Mouse (Mus musculus) heart, embryonic 10.5 days (tissue): Measurements from ENCODE around the gene Ttc28. TPM values are rescaled to one million over a fixed set of nuclear protein-coding genes. Genes with fewer than 3 reads are reported as not detected.
A peak's percentile ranks its signal among the peaks of the same experiment; 100 is the strongest.

Experiments
- DNase-seq: peaks from one replicate; pipeline ENCODE4 v3.0.0-alpha.2; 2017; ENCODE audit warnings: low spot score
- H3K27ac ChIP-seq: fragments of 300-500 bp; sonication (generic); 2 replicates; pipeline ENCODE4 v1.5.1; 2016; ENCODE audit warnings: mild to moderate bottlenecking
- H3K27me3 ChIP-seq: fragments of 300-500 bp; sonication (generic); 2 replicates; pipeline ENCODE4 v1.6.1; 2016; ENCODE audit warnings: mild to moderate bottlenecking; ENCODE audit not compliant: poor library complexity, insufficient read depth, severe bottlenecking
- H3K36me3 ChIP-seq: fragments of 300-500 bp; sonication (generic); 2 replicates; pipeline ENCODE4 v1.6.1; 2016; ENCODE audit warnings: mild to moderate bottlenecking, moderate library complexity
- H3K4me1 ChIP-seq: fragments of 300-500 bp; sonication (generic); 2 replicates; pipeline ENCODE4 v1.6.1; 2016; ENCODE audit warnings: mild to moderate bottlenecking
- H3K4me3 ChIP-seq: fragments of 300-500 bp; sonication (generic); 2 replicates; pipeline ENCODE4 v1.5.1; 2016; ENCODE audit warnings: mild to moderate bottlenecking, moderate library complexity
- H3K9me3 ChIP-seq: fragments of 300-500 bp; sonication (generic); 2 replicates; pipeline ENCODE4 v1.6.1; 2016; ENCODE audit warnings: mild to moderate bottlenecking, moderate library complexity
- WGBS: fragments of 180-500 bp; shearing (Covaris S2); methylation state at CpG from one replicate; pipeline ENCODE4 v1.1.7; 2016; 5-methylcytosine and 5-hydroxymethylcytosine counted together
- polyA plus RNA-seq: library from polyadenylated mRNA; unstranded; fragments of >200 nt; fragmentation: Nextera tagmentation; extraction: Ambion mirVana; gene quantifications from 2 replicates; pipeline ENCODE4 v1.2.1, GENCODE M21; 2016

The Ttc28 gene
- polyA plus RNA-seq, 1 experiment from 2014 or later = 10.9 TPM

DNA sequence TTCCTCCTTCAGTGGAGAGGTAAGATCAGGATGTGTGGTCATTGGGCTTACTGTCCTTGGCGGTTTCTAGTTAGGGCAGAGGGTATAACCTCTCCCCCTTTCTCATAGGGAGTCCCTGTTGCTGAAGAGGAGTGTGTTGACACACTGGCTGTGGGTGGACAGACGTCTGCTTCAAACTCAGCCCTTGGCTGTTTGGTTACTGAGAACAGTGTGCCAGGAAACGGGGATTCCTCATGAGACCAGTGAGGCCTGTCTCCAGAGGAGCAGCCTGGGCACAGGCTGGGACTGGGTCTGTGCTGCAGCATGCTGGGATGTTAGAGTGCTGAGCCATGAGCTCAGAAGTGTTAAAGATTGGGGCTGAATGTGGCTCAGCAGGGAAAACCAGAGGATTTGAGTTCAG lies 350.1 kb downstream of the Ttc28 start:
- H3K27me3 ChIP-seq = peaks cover 26% of the 10 kb centered on the region; the same call in 1 of the 2 replicates
- WGBS = 51% methylated on average over 3 of the region's 3 CpGs
- peaks cover 23% of the 10 kb centered on the region; the same call in 1 of the 2 replicates for H3K36me3 ChIP-seq
- peak overlapping the region; percentile 80; the same call in 1 of the 2 replicates for H3K27ac ChIP-seq
- no peaks in the 10 kb centered on the region for H3K9me3 ChIP-seq
- DNase-seq = no peak
- H3K4me1 ChIP-seq = peaks cover 69% of the 10 kb centered on the region
- H3K4me3 ChIP-seq = no peak overlapping the region

DNA sequence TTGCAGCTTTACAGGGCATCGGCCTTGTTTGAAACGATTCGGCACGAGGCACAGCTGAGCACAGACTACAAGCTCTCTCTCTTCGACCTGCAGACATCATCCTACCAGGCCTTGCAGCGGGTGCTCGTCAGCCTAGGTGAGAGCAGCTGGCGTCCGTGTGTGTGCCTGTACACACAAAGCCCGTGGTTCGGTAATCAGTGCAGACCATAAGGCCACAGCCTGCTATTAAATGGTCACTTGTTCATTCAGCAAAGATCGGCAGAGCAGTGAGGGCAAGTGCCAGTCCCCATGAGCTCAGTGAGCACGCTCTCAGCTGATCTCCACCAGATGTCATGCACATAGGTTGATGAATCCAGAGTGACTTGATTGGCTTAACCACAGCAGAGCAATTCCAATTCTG lies 351.4 kb downstream of the Ttc28 start:
- Histone ChIP-seq H3K4me1 (peaks cover 76% of the 10 kb centered on the region), H3K27me3 (peaks cover 31% of the 10 kb centered on the region; the same call in 1 of the 2 replicates), H3K4me3 (no peak overlapping the region), H3K9me3 (no peaks in the 10 kb centered on the region), H3K36me3 (peaks cover 20% of the 10 kb centered on the region; the same call in 1 of the 2 replicates), H3K27ac (no peak overlapping the region)
- 79% methylated on average over 13 of the region's 13 CpGs for WGBS
- no peak for DNase-seq

DNA sequence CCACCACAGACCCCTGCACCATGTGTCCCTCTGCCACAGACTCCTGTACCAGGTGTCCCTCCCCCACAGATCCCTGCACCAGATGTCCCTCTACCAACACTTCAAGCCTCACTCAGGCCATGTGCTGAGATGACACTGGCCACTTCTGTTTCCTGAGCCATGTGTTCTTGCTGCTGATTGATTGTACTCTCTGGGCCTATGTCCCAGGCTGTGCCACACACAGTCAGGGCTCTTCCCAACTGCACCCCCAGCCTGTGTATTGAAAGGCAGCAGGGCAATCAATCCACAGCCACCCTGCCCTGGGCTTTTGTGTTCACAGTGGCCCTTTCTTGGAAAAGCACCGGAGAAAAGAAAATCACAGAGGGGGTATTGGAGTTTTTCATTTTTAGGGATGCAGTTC lies 352.2 kb downstream of the Ttc28 start:
- Histone ChIP-seq H3K4me3 (no peak overlapping the region), H3K27me3 (peaks cover 37% of the 10 kb centered on the region; the same call in 1 of the 2 replicates), H3K4me1 (peaks cover 70% of the 10 kb centered on the region), H3K36me3 (peaks cover 17% of the 10 kb centered on the region; the same call in 1 of the 2 replicates), H3K9me3 (no peaks in the 10 kb centered on the region), H3K27ac (no peak overlapping the region)
- DNase-seq = no peak
- 79% methylated on average over 1 of the region's 1 CpGs for WGBS

DNA sequence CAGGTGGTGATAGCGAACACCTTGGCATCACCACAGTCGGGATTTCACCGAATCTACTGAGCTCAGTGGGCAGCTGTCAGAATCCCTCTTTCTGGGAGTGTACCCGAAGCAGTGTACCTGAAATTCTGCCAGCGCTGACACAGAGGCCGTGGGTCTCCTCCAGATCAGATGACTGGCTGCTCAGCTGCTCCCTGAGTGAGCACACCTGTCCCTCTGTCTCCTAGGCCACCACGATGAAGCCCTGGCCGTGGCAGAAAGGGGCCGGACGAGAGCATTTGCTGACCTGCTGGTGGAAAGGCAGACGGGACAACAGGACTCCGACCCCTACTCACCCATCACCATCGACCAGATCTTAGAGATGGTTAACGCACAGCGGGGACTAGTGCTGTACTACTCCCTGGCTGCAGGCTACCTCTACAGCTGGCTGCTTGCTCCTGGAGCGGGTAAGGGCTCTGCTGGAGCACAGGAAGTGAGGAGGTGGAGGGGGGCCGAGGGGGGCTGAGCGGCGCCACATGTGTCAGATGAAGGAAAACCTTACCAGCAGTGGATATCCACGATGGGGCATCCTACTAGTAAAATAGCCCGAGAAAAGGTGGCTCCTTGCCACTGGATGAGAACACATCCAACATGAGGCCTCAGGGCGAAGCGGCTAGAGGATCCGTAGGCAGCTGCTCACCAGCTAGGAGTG lies 353.6 kb downstream of the Ttc28 start:
- H3K4me1 ChIP-seq = peaks cover 56% of the 10 kb centered on the region
- H3K4me3 ChIP-seq = no peak overlapping the region
- no peak for DNase-seq
- peaks cover 17% of the 10 kb centered on the region; the same call in 1 of the 2 replicates for H3K36me3 ChIP-seq
- H3K9me3 ChIP-seq = no peaks in the 10 kb centered on the region
- H3K27me3 ChIP-seq = peaks cover 37% of the 10 kb centered on the region
- H3K27ac ChIP-seq = peak overlapping the region; percentile 33
- WGBS = 67% methylated on average over 24 of the region's 24 CpGs

DNA sequence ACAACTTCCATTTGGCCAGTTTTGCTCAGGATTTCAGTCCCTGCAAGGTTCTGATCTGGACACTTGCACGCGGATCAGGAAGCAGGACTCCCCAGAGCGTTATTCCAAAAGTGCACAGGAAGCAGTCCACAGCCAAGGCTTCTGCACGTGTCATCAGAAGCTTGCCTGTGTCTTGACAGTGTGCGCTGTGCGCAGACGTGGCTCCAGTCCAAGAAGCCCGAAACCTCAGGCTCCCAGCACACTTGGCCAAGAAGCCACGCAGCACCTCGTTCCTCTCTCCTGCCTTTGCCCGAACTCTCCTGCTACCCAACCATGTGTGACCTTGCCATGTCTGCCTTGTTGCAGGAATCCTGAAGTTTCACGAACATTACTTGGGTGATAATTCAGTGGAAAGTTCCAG lies 355.5 kb downstream of the Ttc28 start:
- Histone ChIP-seq H3K4me1 (peaks cover 44% of the 10 kb centered on the region), H3K27me3 (peaks cover 48% of the 10 kb centered on the region), H3K9me3 (no peaks in the 10 kb centered on the region), H3K36me3 (peaks cover 30% of the 10 kb centered on the region; the same call in 1 of the 2 replicates), H3K27ac (no peak overlapping the region), H3K4me3 (no peak overlapping the region)
- 80% methylated on average over 12 of the region's 12 CpGs for WGBS
- DNase-seq = no peak

DNA sequence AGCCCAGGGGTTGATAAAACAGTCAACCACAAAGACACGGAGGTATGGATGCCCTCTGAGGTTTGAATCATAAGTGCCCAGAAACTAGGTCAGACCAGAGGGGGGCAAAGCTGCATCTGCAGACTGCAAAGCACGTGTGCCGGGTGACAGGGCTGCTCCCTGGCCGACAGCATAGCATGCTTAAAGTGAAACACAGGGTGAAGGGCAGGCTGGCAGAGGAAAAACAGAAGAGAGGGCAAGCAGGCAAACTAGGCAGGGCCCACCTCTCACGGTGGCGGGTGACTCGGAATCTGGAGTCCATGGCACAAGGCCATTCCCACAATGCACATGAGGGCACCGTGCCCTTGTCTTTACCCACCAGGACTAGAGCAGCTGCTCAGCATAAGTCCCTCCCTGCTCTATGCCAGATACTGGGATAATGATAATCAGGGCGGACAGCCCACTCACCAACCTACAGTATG lies 357.6 kb downstream of the Ttc28 start:
- 88% methylated on average over 9 of the region's 9 CpGs for whole genome bisulfite sequencing
- Histone ChIP-seq H3K4me1 (peaks cover 39% of the 10 kb centered on the region), H3K27me3 (peaks cover 54% of the 10 kb centered on the region), H3K9me3 (no peaks in the 10 kb centered on the region), H3K4me3 (no peak overlapping the region), H3K36me3 (peaks cover 22% of the 10 kb centered on the region; the same call in 1 of the 2 replicates), H3K27ac (no peak overlapping the region)
- DNase-seq = no peak

DNA sequence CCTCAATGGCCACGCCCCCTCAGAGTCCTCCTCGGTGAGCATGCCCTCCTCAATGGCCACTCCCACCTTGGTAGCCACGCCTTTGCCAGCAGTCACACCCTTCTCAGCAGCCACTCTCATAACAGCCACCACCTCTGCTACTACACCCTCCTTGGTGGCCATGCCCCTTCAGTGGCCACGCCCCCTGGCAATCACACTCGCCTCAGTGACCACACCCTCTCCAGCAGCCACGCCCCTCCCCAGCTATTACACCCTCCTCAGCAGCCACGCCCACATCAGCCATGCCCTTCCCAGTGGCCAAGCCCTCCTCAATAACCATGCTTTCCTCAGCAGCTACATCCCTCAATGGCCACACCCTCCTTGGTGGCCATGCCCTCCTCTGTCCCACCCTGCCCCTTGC lies 359.6 kb downstream of the Ttc28 start:
- Histone ChIP-seq H3K36me3 (peaks cover 19% of the 10 kb centered on the region; the same call in 1 of the 2 replicates), H3K27me3 (peaks cover 44% of the 10 kb centered on the region), H3K9me3 (no peaks in the 10 kb centered on the region), H3K27ac (no peak overlapping the region), H3K4me3 (no peak overlapping the region), H3K4me1 (peaks cover 50% of the 10 kb centered on the region)
- 26% methylated on average over 7 of the region's 7 CpGs for WGBS
- DNase-seq = no peak

DNA sequence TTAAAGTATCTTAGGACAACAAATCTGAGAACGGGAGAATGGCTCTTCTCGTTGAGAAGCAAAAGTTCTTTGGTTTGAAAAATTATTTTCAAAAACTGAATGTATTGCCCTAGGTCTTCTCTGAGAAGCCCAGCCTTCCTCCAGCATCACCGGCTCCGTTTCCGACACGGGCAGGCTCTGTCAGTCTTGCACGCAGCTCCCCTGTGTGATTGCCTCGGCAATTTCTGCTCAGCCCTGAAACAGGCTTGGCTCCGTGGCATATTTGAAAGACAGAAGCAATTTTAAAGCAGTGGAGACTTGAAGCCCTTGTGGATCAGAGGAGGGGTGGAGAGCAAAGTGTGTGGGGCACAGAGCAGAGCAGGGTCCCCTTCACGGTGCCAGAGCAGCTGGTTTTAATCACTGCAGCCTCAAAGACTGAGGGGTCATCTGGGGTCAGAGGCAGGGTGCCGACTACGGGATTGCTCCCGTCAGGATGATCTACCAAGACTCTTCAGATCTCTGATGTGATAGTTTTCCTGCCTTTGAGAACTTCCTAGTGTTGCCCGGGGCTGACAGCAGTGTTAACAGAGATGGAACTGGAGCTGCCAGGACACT lies 363.9 kb downstream of the Ttc28 start:
- 24% methylated on average over 14 of the region's 14 CpGs for WGBS
- H3K36me3 ChIP-seq = peaks cover 9% of the 10 kb centered on the region; the same call in 1 of the 2 replicates
- H3K4me1 ChIP-seq = peaks cover 60% of the 10 kb centered on the region
- peak overlapping the region; percentile 45; the same call in 1 of the 2 replicates for H3K27ac ChIP-seq
- peaks cover 35% of the 10 kb centered on the region for H3K27me3 ChIP-seq
- DNase-seq = no peak
- H3K9me3 ChIP-seq = no peaks in the 10 kb centered on the region
- no peak overlapping the region for H3K4me3 ChIP-seq

DNA sequence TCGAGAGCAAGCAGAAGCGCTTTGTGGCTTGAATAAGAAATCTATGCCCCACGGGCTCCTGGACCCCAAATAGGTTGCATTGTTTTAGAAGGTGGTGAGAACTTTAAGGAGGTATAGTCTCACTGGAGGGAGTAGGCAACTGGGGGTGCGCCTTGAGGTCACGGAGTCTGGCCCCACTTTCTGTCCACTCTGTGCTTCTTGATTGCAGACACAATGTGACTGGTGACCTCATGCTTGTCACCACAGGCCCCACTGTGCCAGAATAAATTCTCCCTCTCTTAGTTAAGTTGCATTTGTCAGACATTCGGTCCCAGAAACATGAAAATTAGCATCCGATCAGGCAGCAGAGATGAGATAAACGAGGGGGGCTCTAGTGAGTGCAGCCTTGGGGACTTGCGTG lies 364.5 kb downstream of the Ttc28 start:
- DNase-seq = no peak
- H3K4me3 ChIP-seq = no peak overlapping the region
- H3K27me3 ChIP-seq = peaks cover 35% of the 10 kb centered on the region
- peaks cover 59% of the 10 kb centered on the region for H3K4me1 ChIP-seq
- WGBS = 43% methylated on average over 9 of the region's 9 CpGs
- peaks cover 8% of the 10 kb centered on the region; the same call in 1 of the 2 replicates for H3K36me3 ChIP-seq
- H3K9me3 ChIP-seq = no peaks in the 10 kb centered on the region
- peak overlapping the region; percentile 45; the same call in 1 of the 2 replicates for H3K27ac ChIP-seq

DNA sequence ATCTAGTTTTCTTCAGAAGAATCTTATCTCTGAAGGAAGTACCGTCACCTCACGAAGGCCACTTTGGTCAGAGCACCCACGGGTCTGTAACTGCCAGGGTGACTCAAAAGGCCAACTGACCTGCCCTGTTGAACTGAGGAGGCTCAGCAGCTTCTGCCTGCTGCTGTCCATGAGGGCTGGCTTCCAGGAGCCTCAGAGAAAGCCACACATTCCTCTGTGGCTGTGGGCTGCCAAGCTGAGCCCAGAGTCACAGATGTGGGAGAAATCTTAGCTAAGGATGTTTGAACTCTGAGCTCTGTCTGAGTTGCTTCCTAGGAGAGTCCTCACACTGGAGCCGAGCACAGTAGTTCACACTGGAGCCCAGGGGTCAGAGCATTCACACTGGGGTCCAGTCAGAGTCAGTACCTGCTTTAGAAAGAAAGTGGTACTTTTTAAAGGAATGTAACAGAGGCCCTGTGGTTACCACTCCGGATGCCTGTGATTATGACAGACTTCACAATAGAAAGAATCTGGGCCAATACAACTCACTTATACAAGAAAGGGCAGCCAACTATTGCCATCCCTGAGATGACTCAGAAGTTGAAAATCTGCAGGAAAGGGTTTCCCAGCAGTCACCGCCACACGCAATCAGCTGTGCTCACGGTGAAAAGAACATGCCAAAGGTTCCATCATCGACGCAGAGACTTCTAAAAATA lies 368.1 kb downstream of the Ttc28 start:
- Histone ChIP-seq H3K4me3 (no peak overlapping the region), H3K27me3 (peaks cover 9% of the 10 kb centered on the region; the same call in 1 of the 2 replicates), H3K36me3 (no peaks in the 10 kb centered on the region), H3K27ac (peak overlapping the region; percentile 3), H3K4me1 (peaks cover 48% of the 10 kb centered on the region), H3K9me3 (no peaks in the 10 kb centered on the region)
- WGBS = 54% methylated on average over 10 of the region's 10 CpGs
- DNase-seq = no peak

DNA sequence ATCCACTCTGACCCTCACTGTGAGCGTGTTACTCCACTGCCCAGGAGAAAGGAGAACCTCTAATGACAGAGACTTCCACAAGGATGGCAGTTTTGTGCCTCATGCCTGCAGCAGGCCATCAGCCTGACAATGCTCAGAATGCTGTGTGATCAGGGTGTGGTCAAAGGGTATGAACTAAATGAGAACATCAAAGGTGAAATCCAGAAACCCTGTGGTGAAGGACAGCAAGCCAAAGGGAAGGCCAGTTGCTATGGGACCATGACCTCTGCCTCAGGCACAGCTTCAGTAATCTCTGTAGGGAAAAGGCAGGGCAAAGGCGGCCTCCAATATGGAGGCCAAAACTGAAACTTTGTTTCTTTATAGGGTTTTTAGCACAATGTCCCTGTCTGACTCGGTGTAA lies 372.5 kb downstream of the Ttc28 start:
- Histone ChIP-seq H3K27me3 (peaks cover 29% of the 10 kb centered on the region), H3K4me3 (no peak overlapping the region), H3K36me3 (0 out of 2 replicates have a peak, but pooled peaks cover 5% of the 10 kb centered on the region), H3K9me3 (no peaks in the 10 kb centered on the region), H3K27ac (no peak overlapping the region), H3K4me1 (peaks cover 32% of the 10 kb centered on the region)
- 86% methylated on average over 3 of the region's 3 CpGs for WGBS
- DNase-seq = no peak

DNA sequence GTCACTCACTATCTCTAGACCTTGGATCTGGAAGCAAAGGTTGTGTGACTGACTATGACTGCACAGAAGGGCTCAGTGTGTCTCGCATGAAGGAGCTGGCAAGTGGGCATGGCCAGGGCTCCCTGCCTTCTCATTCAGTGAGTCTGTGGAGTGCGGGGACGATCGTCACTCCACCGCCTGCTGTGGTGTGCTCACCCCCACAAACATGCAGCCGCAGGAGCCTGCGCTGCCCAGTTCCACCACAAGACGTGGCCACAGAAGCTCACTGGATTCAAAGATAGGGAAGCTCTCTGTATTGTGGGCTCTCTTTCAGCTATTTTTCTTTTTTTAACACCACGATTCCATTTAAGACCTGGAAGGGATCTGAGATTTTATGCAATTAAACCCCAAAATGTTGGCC lies 374.8 kb downstream of the Ttc28 start:
- Histone ChIP-seq H3K36me3 (0 out of 2 replicates have a peak, but pooled peaks cover 5% of the 10 kb centered on the region), H3K9me3 (no peaks in the 10 kb centered on the region), H3K4me3 (no peak overlapping the region), H3K27me3 (peaks cover 49% of the 10 kb centered on the region), H3K4me1 (peaks cover 20% of the 10 kb centered on the region), H3K27ac (no peak overlapping the region)
- 79% methylated on average over 9 of the region's 9 CpGs for WGBS
- no peak for DNase-seq

DNA sequence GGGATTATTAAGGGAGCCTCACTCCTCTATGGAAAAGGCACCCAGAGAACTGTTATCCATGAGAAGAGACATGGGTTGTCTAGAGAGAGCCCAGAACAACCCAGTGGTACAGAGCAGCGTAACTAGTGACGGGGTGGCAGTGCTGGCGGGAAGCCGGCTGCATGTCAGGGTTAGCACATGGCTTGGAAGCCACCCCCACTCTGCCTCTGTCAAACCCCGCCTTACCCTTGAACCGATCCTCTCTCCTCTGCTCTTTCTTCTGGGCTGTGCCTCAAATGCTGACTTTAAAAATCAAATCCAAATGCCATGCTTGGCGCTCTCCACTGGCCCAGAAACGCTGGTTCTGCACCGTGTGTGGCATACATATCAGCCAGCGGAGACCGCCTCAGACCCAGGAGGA lies 375.2 kb downstream of the Ttc28 start:
- H3K4me3 ChIP-seq = no peak overlapping the region
- DNase-seq = no peak
- peaks cover 49% of the 10 kb centered on the region for H3K27me3 ChIP-seq
- H3K27ac ChIP-seq = no peak overlapping the region
- H3K36me3 ChIP-seq = 0 out of 2 replicates have a peak, but pooled peaks cover 5% of the 10 kb centered on the region
- WGBS = 80% methylated on average over 11 of the region's 11 CpGs
- no peaks in the 10 kb centered on the region for H3K9me3 ChIP-seq
- H3K4me1 ChIP-seq = peaks cover 18% of the 10 kb centered on the region
